Mouse (Mus musculus) lung, adult 2 months (tissue): ENCODE measurements at regions not wholly inside any gene's neighbourhood (a gene's known extent, or its start where the extent isn't known, plus 50 kb on each side); places are given as distances from the start of the nearest gene placed in this dataset.

Experiments
- CTCF ChIP-seq: fragments of 200-500 bp; IDR thresholded peaks from 2 replicates; pipeline ENCODE4 v1.5.1; 2011; ENCODE audit warnings: mild to moderate bottlenecking, low read length, control low read depth; ENCODE audit not compliant: insufficient read depth
- POLR2A ChIP-seq: fragments of 200-500 bp; IDR thresholded peaks from 2 replicates; pipeline ENCODE4 v1.6.1; 2011; ENCODE audit warnings: low read depth, mild to moderate bottlenecking, control low read depth, low read length, borderline replicate concordance; ENCODE audit errors: extremely low read depth

GRCm38 (mm10) chr17:48621676-48622075, 167.0 kb downstream of the Unc5cl start:
- no peak for TF ChIP-seq CTCF
- no peak for TF ChIP-seq POLR2A
